Mouse (Mus musculus) T-cell, adult 2 months (primary cell): Measurements from ENCODE around the gene Mgarp.
"Not testable (repeated sequence)": the region's sequence is repeated elsewhere in the genome, so short reads cannot be mapped to it uniquely, and the experiment has no call there.

Experiments used
- DNase-seq: peaks from one replicate; pipeline ENCODE4 v3.0.0; 2022; ENCODE audit warnings: low spot score

Gene Mgarp

GRCm38 (mm10) chr3:51366926-51367325 is 29.6 kb downstream of the Mgarp start:
- no peak for DNase-seq

DNA sequence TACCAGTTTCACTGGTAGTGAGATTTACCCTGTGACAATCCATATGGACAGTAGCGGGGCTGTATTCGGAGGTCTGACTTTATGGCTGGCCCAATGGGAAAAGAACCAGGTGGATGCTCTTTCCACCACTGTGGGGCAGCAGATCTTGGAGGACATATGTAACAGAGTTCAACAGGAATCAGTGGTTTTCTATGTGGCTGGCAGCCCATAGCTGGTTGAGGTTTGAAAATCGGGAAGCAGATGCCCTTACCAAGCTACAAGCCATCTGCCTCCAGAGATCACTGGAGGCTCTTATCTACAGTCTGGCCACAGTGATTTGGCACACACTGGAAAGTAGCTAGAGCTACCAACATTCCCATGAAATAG is 31.0 kb downstream of the Mgarp start:
- DNase-seq, result no peak

DNA sequence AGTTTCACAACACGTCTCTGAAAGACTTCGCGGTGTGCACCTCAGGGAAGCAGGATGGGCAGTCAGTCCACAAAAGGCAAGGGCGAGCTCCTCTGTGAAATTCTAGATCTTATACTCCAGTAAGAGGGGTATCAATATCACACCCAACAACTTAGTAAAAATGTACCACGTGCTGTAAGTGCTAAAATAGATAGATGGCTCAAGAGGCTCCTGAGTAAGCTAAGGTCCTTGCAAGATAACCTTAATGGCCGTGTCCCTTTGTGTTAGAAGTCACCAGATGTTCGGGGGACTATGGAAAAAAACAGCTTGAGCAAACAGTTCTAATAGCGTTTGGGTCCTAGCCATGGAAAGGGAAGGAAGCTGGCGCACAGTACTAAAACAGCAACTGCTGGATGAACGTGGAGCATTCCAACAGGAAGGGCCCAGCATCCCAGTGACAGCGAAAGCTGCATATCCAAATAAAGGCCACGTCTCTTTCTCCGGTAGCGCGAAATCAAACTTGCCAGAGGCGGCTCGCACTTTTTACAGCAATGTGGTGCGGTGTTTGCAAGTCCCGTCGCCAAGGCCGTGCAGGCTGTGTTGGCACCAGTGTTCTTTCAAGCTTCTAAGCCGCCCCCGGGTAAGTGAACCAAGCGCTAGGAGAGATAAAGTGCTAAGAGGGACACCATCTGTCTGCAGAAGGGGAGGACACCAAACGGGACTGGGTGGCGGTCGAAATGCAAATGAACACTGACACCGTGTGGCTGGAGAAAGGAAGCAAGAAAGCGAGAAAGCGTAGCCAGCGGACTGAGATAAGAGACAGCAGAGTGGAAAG is 31.6 kb downstream of the Mgarp start:
- peak; percentile 79 for DNase-seq

DNA sequence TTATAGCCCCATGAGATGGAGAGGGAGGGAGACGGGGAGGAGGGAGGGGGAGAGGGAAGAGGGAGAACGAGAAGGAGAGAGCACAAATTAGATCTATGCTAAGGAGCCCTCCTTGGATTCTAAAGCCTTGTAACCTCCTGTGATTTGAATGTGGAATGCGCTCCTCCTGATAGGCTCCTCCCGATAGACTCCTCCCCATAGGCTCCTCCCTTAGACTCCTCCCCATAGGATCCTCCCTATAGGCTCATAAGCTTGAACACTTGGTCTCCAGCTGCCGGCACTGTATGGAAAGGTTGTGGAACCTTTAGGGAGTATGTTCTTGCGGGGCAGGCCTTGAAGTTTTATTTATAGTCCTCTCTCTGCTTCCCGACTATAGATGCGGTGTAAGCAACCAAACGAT is 35.5 kb downstream of the Mgarp start:
- DNase-seq, result no peak

DNA sequence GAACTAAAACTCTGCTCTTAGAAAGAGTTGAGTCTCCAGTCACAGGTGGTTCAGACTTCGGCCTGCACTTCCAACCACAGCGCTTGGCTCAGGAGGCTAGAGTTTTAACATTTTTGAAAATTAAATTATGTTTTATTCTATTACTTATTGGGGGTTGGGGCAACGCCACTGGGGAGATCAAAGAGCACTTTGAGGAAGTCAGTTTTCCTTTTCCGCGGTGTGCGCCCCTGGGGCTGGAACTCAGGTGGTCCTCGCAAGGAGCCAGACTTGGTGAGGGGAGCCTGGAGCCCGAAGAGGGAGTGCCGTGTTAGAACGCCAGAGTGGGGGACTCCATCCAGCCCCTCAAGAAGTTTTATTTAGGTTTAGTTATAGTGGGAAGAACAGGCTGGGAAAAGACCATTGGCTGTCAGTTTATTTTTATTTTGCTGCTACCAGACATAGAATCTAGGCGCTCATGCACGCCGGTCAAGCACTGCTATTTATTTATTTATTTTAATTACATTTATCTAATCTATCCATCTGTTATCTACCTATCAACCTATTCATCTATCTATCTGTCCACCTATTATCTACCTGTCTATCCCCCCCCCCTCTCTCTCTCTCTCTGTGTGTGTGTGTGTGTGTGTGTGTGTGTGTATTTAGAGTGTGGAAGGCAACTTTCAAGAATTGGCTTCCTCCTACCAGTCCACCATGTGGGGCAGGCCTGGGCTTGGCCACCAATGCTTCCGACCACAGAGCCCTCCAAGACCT is 36.8 kb downstream of the Mgarp start:
- DNase-seq, result no peak

DNA sequence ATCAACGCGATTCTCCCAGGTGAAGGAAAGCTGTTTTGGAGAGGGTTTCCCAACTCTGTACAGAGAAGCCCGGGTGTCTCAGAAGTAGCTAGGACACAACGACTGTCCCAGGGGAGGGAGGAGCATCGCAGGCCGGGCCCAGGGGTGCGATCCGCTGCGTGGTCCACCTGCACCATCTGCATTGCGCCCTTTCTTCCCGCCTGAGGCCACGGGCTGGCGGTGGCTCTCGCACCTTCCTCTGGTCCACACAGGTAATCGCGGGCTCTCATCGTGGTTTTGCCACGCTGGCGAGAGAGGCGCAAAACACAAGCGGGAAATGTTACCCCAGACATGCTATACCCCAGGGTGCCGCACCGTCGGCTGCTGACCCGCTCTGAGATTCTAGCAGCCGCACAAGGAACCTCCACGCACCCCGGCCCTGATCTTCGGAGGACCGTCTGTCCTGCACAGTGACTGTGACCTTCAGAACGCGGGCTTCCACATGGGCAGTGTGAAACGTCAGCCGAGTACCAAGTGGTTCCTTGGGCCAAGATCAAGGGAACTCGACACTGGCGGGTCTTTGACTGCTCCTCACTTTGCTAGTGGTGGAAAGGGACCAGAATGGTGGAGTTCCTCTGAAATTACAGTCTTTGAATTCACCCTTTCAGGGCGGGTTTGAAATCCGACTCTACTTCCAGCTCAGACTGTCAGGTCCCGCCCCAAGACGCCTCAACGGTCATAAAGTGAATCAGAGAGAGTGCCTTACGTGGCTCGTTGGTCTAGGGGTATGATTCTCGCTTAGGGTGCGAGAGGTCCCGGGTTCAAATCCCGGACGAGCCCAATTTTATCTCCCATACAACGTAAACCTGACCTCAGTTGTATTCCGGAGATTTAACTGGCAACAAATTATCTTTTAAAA is 37.6 kb downstream of the Mgarp start:
- peak; percentile 86 for DNase-seq

GRCm38 (mm10) chr3:51358181-51358580 is 38.4 kb downstream of the Mgarp start:
- DNase-seq, result peak; percentile 78

DNA sequence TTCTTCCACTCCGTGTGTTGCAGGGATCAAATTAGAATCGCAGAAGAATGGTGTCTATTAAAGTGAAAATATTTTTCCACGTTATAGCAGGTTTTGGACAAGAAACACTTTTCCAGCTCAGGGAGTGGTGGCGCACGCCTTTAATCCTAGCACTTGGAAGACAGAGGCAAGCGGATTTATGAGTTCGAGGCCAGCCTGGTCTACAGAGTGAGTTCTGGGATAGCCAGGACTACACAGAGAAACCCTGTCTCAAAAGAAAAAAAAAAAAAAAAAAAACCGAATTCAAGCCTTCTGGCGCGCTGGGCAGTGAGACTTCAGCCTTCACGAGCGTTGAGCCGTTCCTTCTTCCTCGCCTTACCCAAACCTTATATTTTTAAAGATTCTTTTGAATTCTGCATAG is 38.9 kb downstream of the Mgarp start:
- no peak for DNase-seq

DNA sequence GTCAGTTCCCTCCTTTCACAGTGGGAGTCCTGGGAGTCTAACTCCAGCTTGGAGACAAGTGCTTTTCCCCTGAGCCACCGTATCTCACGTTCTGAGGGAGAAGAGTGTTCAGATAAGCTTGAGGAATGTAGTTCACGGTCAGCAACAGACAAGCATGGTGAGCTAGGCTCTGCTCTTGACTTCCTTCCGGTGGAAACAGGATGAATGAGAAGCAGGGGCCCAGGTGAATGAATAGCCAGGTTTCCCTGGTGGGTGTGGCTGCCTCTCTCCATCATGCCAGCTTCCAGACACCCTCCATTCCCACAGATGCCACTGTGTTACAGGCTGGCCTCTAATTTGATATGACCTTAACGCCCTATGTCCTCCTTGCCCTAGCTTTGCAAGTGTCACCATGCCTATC is 39.5 kb downstream of the Mgarp start:
- DNase-seq, result no peak

- DNase-seq, result not testable (repeated sequence)
Measured at GRCm38 (mm10) chr3:51354956-51355355, 41.6 kb downstream of the Mgarp start.

DNA sequence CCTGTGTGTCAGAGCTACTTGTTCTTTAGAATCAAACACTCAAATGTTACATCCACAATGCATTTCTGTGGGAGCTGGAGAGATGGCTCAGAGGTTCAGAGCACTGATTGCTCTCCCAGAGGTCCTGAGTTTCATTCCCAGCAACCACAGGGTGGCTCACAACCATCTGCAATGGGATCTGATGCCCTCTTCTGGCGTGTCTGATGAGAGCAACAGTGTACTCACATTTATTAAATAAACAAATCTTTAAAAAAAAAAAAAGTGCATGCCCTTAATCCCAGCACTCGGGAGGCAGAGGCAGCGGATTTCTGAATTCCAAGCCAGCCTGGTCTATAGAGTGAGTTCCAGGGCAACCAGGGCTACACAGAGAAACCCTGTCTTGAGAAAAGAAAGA is 42.5 kb downstream of the Mgarp start:
- no peak for DNase-seq

DNA sequence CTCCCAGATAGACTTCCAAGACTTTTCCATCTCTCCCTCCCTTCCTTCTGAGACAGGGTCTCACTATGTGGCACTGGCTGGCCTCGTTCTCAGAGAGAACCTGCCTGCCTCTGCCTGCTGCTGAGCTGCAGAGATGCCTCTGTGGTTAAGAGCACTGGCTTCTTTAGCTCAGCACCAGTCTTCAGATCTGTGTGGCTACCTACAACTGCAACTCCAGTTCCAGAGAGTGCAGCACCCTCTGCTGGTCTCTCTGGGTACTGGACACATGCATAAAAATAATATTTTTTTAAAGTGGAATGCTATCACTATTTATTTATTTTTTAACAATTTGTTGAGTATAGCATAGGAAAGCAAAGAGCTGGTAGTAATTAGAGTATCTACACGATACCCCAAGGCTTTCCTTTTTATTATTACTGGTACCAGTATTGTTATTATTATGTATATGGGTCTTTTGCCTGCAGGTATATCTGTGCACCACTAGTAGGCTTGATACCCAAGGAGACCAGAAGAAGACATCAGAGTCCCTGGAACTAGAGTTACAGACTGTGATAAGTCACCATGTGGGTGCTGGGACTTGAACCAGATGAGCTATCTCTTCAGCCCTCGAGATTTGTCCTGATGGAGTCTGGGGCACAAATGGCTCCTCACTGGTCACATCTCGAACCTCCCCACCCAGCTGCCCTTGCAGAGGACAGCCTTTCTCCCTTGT is 43.1 kb downstream of the Mgarp start:
- DNase-seq, result peak; percentile 65

DNA sequence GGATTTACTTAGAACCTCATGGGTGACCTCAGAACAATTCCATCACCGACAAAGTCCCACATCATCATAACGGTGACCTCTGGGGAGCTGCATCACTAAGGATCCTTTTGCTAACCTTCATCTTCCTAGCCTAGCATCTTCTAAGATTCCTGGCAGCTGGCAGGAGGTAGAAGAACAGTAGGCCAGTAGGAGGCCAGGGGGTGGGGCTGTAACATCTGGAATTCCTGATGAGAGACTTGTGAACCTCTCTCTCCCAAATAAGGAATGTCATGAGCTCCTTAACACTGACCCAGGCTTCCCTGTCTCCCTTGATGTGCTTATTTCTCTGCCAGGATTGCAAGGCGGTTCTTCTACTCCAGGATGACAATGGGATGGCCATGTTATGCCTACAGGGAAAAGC is 45.7 kb downstream of the Mgarp start:
- DNase-seq, result no peak

GRCm38 (mm10) chr3:51348646-51349238 is 47.8 kb downstream of the Mgarp start:
- DNase-seq, result no peak

GRCm38 (mm10) chr3:51345017-51345416 is 51.5 kb downstream of the Mgarp start:
- DNase-seq, result not testable (repeated sequence)

- DNase-seq, result not testable (repeated sequence)
Measured at GRCm38 (mm10) chr3:51344182-51344581, 52.4 kb downstream of the Mgarp start.

DNA sequence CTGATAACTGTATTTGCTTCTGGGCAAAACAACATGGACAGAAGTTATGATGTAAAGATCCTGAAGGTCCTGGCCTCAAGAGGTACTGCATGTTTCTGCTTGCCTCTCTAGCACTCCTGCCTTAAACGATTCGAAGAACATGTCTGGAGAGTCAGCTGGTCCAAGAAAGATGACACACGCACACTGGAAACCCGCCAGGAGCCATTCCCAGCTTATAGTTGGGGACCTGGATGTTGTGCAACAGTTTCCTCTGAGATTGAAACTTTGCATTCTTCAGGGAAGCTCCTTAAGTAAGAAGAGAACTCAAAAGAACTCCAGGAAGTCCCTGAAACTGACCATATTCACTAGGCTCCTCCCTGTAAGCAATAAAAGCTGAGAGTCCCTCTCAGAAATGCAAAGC is 53.3 kb downstream of the Mgarp start:
- no peak for DNase-seq

- DNase-seq, result no peak
Measured at GRCm38 (mm10) chr3:51342152-51342551, 54.4 kb downstream of the Mgarp start.

DNA sequence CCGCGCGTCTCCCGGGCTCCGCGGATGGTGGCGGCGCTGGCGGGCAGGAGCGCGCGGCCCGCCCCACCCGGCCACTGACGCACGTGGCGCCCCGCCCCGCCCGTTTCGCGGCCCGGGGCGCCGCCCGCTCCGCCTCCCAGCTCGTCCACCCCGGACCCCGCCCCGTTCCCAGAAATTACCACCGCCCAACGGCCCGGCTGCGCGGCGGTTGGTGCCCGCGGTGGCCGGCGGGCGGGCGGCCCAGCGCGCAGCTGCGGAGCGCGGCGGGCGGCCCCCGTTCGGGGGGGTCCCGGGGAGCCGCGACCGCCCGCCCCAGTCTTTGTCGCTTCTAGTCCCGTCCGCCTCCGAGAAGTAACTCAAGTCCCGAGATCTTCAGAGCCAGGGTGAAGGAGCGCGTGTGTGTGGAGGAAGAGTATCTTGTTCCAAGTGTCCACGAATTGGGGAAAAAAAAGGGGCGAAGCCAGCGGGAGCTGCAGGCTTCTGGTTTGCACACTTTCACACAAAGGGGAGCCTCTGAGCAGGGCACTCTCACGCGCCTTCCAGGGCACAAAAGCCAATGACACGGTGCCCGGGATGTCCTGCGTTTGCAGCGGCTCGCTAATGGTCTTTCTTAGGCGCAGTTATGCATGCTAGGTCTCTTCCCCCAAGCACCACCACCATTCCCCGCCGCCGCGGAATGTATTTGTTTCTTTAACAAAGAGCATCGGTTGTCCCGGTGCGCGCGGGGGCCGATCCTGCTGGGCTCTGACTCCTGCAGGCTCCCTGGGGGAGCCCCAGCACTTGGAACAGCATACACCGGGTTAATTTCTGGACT is 55.1 kb downstream of the Mgarp start:
- DNase-seq, result peak; percentile 51

GRCm38 (mm10) chr3:51340552-51341267 is 55.8 kb downstream of the Mgarp start, which contains the start of gene Elf2:
TSS of gene Elf2 (minus strand) at chr3:51340663.
- peak; percentile 80 for DNase-seq
